Mouse (Mus musculus): ENCODE measurements around the gene Aamdc.

GRCm38 (mm10) chr7:97622676-97623075 lies 43.4 kb upstream of the Aamdc start:
- TF ChIP-seq ZNF384 (IDR thresholded peaks at IDR 0.05; ENCODE audit: low read depth, low read length) (no peak), ELF1 (IDR thresholded peaks at IDR 0.05; ENCODE audit: low read depth, low read length) (no peak), CTCF (conservative IDR thresholded peaks at IDR 0.05 in 1 of 2, IDR thresholded peaks at IDR 0.05 in 1 of 2; ENCODE audit: low read depth in 2 of 2, low read length in 2 of 2) (no peak), MEF2A (IDR thresholded peaks at IDR 0.05; ENCODE audit: borderline replicate concordance, low read depth, low read length) (no peak), ZMIZ1 (IDR thresholded peaks at IDR 0.05; ENCODE audit: low read depth, low read length) (no peak), POLR2AphosphoS2 (IDR thresholded peaks at IDR 0.05; ENCODE audit: low read depth, low read length) (no peak), EP300 (IDR thresholded peaks at IDR 0.05; ENCODE audit: low read length) (no peak), ETS1 (conservative IDR thresholded peaks at IDR 0.05; ENCODE audit: low read depth, low read length) (no peak)

Data from CH12.LX (cell line).